10 mouse cellular contexts compared by ENCODE assay signal in genomic region chr1:97802207-97802902, GRCm38 (mm10). TPM values are rescaled to one million over a fixed set of nuclear protein-coding genes. Genes with fewer than 3 reads are reported as not detected.
DNase-seq lines count a peak whose midpoint lies in the region; ATAC-seq and TF ChIP-seq lines count a peak whose summit lies in the region.
"Had no signal": no experiment of that assay in that cellular context is flagged by ENCODE, and none has a peak within 500 bp of the region (broad histone marks: within the 10 kb centered on the region; RNA-seq: fewer than 3 reads in every experiment).

No protein-coding gene starts in this region.

- H3K4me3 ChIP-seq in forebrain, embryonic 13.5 days, result no peak overlapping the region
- H3K4me3 ChIP-seq in forebrain, embryonic 15.5 days, result no peak overlapping the region
- H3K4me3 ChIP-seq in lung, postnatal 0 days (ENCODE audit: low read depth, low read length), result no peak overlapping the region
- no peak overlapping the region for H3K4me3 ChIP-seq in embryonic facial prominence, embryonic 14.5 days (ENCODE audit: low read depth, low read length)
- H3K4me3 ChIP-seq: lung, embryonic 15.5 days had no signal

- no peaks in the 10 kb centered on the region for H3K4me1 ChIP-seq in forebrain, embryonic 13.5 days
- no peaks in the 10 kb centered on the region for H3K4me1 ChIP-seq in forebrain, embryonic 15.5 days
- H3K4me1 ChIP-seq in lung, postnatal 0 days (ENCODE audit: insufficient read depth, low read depth, low read length), result no peaks in the 10 kb centered on the region
- no peaks in the 10 kb centered on the region for H3K4me1 ChIP-seq in embryonic facial prominence, embryonic 14.5 days (ENCODE audit: control insufficient read depth, insufficient read depth, low read length)
- H3K4me1 ChIP-seq: lung, embryonic 15.5 days had no signal

- no peak for TF ChIP-seq EP300 in lung, postnatal 0 days (IDR thresholded peaks at IDR 0.05)

- no peak overlapping the region for H3K27ac ChIP-seq in forebrain, embryonic 13.5 days
- H3K27ac ChIP-seq in forebrain, embryonic 15.5 days (replicated peaks), result no peak overlapping the region
- H3K27ac ChIP-seq in lung, postnatal 0 days (ENCODE audit: low read length), result no peak overlapping the region
- H3K27ac ChIP-seq in embryonic facial prominence, embryonic 14.5 days (replicated peaks; ENCODE audit: low read depth, low read length), result no peak overlapping the region
- H3K27ac ChIP-seq: lung, embryonic 15.5 days had no signal

- ATAC-seq in forebrain, embryonic 13.5 days, result peak; percentile 65; the same call in 1 of the 2 replicates
- ATAC-seq in forebrain, embryonic 15.5 days (replicated peaks), result no peak; the same call in 1 of the 2 replicates
- no peak for ATAC-seq in lung, postnatal 0 days
- no peak for ATAC-seq in embryonic facial prominence, embryonic 14.5 days (ENCODE audit: low read depth)

- 33% methylated on average over 4 of the region's 4 CpGs for WGBS in forebrain, embryonic 13.5 days
- 35% methylated on average over 4 of the region's 4 CpGs for WGBS in forebrain, embryonic 15.5 days
- 32% methylated on average over 4 of the region's 4 CpGs for WGBS in lung, postnatal 0 days
- WGBS in embryonic facial prominence, embryonic 14.5 days, result 44% methylated on average over 4 of the region's 4 CpGs

- no peak overlapping the region for H3K9ac ChIP-seq in forebrain, embryonic 13.5 days
- no peak overlapping the region for H3K9ac ChIP-seq in forebrain, embryonic 15.5 days (replicated peaks)
- no peak overlapping the region for H3K9ac ChIP-seq in lung, postnatal 0 days (replicated peaks; ENCODE audit: low read depth)
- no peak overlapping the region for H3K9ac ChIP-seq in embryonic facial prominence, embryonic 14.5 days (ENCODE audit: low read depth, low read length)
- H3K9ac ChIP-seq: lung, embryonic 15.5 days had no signal

- peak; percentile 77 for DNase-seq in lung, postnatal 0 days (ENCODE audit: low spot score)
- no peak for DNase-seq in lung, postnatal 10 days
- peak; percentile 40 for DNase-seq in embryonic facial prominence, embryonic 14.5 days (ENCODE audit: low spot score)
- peak; percentile 20 for DNase-seq in retina, postnatal 7 days (ENCODE audit: low read depth, low spot score)
- no peak for DNase-seq in layer of hippocampus, adult 11-12 months (ENCODE audit: low spot score)
- DNase-seq in kidney, postnatal 14 days, result no peak
- DNase-seq: right cerebral cortex, postnatal 14 days had no signal

- no peaks in the 10 kb centered on the region for H3K27me3 ChIP-seq in forebrain, embryonic 13.5 days
- H3K27me3 ChIP-seq in forebrain, embryonic 15.5 days, result no peaks in the 10 kb centered on the region
- no peaks in the 10 kb centered on the region for H3K27me3 ChIP-seq in lung, postnatal 0 days (replicated peaks; ENCODE audit: insufficient read depth, low read length)
- no peaks in the 10 kb centered on the region for H3K27me3 ChIP-seq in embryonic facial prominence, embryonic 14.5 days (replicated peaks; ENCODE audit: control insufficient read depth, insufficient read depth, low read length)
- H3K27me3 ChIP-seq: lung, embryonic 15.5 days had no signal

- peaks cover 6% of the 10 kb centered on the region for H3K9me3 ChIP-seq in forebrain, embryonic 13.5 days (replicated peaks)
- no peaks in the 10 kb centered on the region for H3K9me3 ChIP-seq in forebrain, embryonic 15.5 days
- H3K9me3 ChIP-seq in lung, postnatal 0 days (ENCODE audit: low read length), result no peaks in the 10 kb centered on the region
- no peaks in the 10 kb centered on the region for H3K9me3 ChIP-seq in embryonic facial prominence, embryonic 14.5 days (ENCODE audit: control insufficient read depth, low read length)
- H3K9me3 ChIP-seq: lung, embryonic 15.5 days had no signal

- H3K36me3 ChIP-seq in forebrain, embryonic 13.5 days (ENCODE audit: poor library complexity, severe bottlenecking), result no peaks in the 10 kb centered on the region
- no peaks in the 10 kb centered on the region for H3K36me3 ChIP-seq in forebrain, embryonic 15.5 days
- no peaks in the 10 kb centered on the region for H3K36me3 ChIP-seq in lung, postnatal 0 days (ENCODE audit: insufficient read depth, low read length)
- H3K36me3 ChIP-seq in embryonic facial prominence, embryonic 14.5 days (ENCODE audit: control insufficient read depth, insufficient read depth, low read length), result no peaks in the 10 kb centered on the region
- H3K36me3 ChIP-seq: lung, embryonic 15.5 days had no signal

- peak; percentile 64 for TF ChIP-seq CTCF in lung, postnatal 0 days (IDR thresholded peaks at IDR 0.05)

- no peak overlapping the region for H3K4me2 ChIP-seq in forebrain, embryonic 13.5 days
- H3K4me2 ChIP-seq in forebrain, embryonic 15.5 days (replicated peaks), result no peak overlapping the region
- H3K4me2 ChIP-seq in lung, postnatal 0 days (replicated peaks; ENCODE audit: low read depth, low read length), result no peak overlapping the region
- no peak overlapping the region for H3K4me2 ChIP-seq in embryonic facial prominence, embryonic 14.5 days (ENCODE audit: low read depth, low read length)
- H3K4me2 ChIP-seq: lung, embryonic 15.5 days had no signal

RNA-seq across cellular contexts. Expression of gene Ppip5k2, which starts 32.1 kb away (rescaled TPM):
- 44.8 and 51.7 TPM in 2 replicates for polyA plus RNA-seq in forebrain, embryonic 13.5 days (2015; fragmentation: Nextera tagmentation; extraction: Ambion mirVana)
- 47.4 and 48.5 TPM in 2 replicates for polyA plus RNA-seq in forebrain, embryonic 15.5 days (2015; fragmentation: Nextera tagmentation; extraction: Ambion mirVana)
- 7.7 and 10.2 TPM in 2 replicates for polyA plus RNA-seq in lung, postnatal 0 days (2015; fragmentation: Nextera tagmentation; extraction: Ambion mirVana)
- 24.0 and 28.3 TPM in 2 replicates for polyA plus RNA-seq in embryonic facial prominence, embryonic 14.5 days (2014; fragmentation: Nextera tagmentation; extraction: Ambion mirVana)

RNA-seq across cellular contexts. Expression of gene Gin1, which starts 32.4 kb away (rescaled TPM):
- polyA plus RNA-seq in forebrain, embryonic 13.5 days (2015; fragmentation: Nextera tagmentation; extraction: Ambion mirVana), result 22.1 and 23.2 TPM in 2 replicates
- polyA plus RNA-seq in forebrain, embryonic 15.5 days (2015; fragmentation: Nextera tagmentation; extraction: Ambion mirVana), result 20.1 and 20.7 TPM in 2 replicates
- polyA plus RNA-seq in lung, postnatal 0 days (2015; fragmentation: Nextera tagmentation; extraction: Ambion mirVana), result 14.6 and 14.8 TPM in 2 replicates
- 12.1 and 12.6 TPM in 2 replicates for polyA plus RNA-seq in embryonic facial prominence, embryonic 14.5 days (2014; fragmentation: Nextera tagmentation; extraction: Ambion mirVana)

Comparison
In these comparisons a context has a peak if more than half of its experiments do, and no peak if none do; other contexts are left out.
1. DNase-seq: peak in lung, postnatal 0 days (single experiment), embryonic facial prominence, embryonic 14.5 days (single experiment) and retina, postnatal 7 days (single experiment); none in lung, postnatal 10 days (single experiment), layer of hippocampus, adult 11-12 months (single experiment) and kidney, postnatal 14 days (single experiment).